Mouse (Mus musculus) cortical plate, adult 2 months (tissue): ENCODE results near the gene Gpc5. TPM values are rescaled to one million over a fixed set of nuclear protein-coding genes. Genes with fewer than 3 reads are reported as not detected.

ENCODE experiments used
- H3K27ac ChIP-seq: fragments of 200-500 bp; 2 replicates; pipeline ENCODE4 v1.5.1; 2012; ENCODE audit warnings: low read length, control low read depth, inconsistent platforms; ENCODE audit not compliant: insufficient read depth
- H3K4me1 ChIP-seq: fragments of 200-500 bp; 2 replicates; pipeline ENCODE4 v1.6.1; 2011; ENCODE audit warnings: low read length; ENCODE audit not compliant: control insufficient read depth, insufficient read depth
- H3K4me3 ChIP-seq: fragments of 200-500 bp; 2 replicates; pipeline ENCODE4 v1.5.1; 2011; ENCODE audit warnings: mild to moderate bottlenecking, low read length, control low read depth; ENCODE audit not compliant: insufficient read depth
- CTCF ChIP-seq: fragments of 200-500 bp; IDR thresholded peaks from 2 replicates; pipeline ENCODE4 v1.5.1; 2011; ENCODE audit warnings: mild to moderate bottlenecking, control low read depth, low read length; ENCODE audit not compliant: insufficient read depth; ENCODE audit errors: extremely low read depth
- POLR2A ChIP-seq: fragments of 200-500 bp; IDR thresholded peaks from 2 replicates; pipeline ENCODE4 v1.6.1; 2011; ENCODE audit warnings: mild to moderate bottlenecking, low read length, control low read depth; ENCODE audit not compliant: insufficient read depth; ENCODE audit errors: extremely low read depth
- polyA plus RNA-seq: library from polyadenylated mRNA; depleted of rRNA; stranded (reverse); fragments of >200 nt; gene quantifications from 2 replicates; pipeline ENCODE4 v1.2.3, GENCODE M21; 2012

The Gpc5 gene
- polyA plus RNA-seq, 1 experiment: 49.6 TPM

DNA sequence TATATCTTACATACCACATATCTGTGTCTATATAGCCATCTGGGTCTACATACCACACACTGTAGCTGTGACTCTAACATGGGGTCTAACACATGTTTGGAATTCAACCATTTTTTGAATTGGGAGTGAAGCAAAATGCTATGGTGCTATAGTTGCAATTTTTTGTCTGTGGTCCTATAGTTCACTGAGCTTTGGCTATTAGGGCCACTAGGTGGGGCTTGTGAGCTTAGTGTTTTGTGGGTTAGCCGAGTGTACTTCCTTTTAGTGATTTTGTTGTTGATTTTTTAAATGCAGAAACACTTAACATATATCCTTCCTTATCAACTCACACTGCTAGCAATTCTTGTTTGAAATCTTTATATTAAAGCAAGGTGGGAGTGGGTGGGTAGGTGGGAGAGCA, 727.0 kb downstream of the Gpc5 start:
- no peak overlapping the region for H3K27ac ChIP-seq
- TF ChIP-seq POLR2A: no peak
- TF ChIP-seq CTCF: peak; percentile 42; the same call in 1 of the 2 replicates
- no peaks in the 10 kb centered on the region for H3K4me1 ChIP-seq
- no peak overlapping the region for H3K4me3 ChIP-seq

DNA sequence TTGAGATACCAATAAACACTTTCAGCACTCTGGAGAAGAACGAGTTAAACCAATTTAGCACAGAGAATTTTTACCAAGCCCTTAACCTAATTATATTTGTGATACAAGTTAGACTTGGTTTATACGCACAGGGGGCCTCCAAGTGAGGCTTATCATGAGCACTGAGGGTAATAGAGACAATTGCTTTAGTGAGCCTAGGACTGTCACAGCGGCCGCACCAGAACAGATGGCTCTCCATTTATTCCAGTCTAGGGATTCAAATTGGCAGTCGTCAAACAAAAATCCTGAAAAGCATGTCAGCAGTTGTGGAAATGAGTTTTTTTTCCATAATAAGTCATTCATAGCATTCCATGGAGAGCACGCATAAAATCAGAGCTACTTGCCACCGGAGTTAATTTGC, 729.6 kb downstream of the Gpc5 start:
- no peak for TF ChIP-seq CTCF
- TF ChIP-seq POLR2A: no peak
- Histone ChIP-seq H3K27ac (no peak overlapping the region), H3K4me1 (no peaks in the 10 kb centered on the region), H3K4me3 (no peak overlapping the region)

DNA sequence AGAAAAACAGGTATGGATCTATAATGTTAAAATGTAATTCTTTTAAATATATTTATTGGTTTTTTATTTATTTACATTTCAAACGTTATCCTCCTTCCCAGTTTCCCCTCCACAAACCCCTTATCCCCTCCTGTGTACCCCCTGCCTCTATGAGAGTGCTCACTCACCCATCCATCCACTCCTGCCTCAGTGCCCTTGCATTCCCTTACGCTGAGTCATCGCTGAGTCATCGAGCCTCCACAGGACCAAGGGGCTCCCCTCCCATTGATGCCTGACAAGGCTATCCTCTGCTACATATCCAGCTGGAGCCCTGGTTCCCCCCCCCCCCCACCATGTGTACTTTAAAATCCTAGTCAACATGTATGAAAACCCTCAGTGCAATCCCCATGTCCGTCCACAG, 738.5 kb downstream of the Gpc5 start:
- no peak overlapping the region for H3K4me3 ChIP-seq

DNA sequence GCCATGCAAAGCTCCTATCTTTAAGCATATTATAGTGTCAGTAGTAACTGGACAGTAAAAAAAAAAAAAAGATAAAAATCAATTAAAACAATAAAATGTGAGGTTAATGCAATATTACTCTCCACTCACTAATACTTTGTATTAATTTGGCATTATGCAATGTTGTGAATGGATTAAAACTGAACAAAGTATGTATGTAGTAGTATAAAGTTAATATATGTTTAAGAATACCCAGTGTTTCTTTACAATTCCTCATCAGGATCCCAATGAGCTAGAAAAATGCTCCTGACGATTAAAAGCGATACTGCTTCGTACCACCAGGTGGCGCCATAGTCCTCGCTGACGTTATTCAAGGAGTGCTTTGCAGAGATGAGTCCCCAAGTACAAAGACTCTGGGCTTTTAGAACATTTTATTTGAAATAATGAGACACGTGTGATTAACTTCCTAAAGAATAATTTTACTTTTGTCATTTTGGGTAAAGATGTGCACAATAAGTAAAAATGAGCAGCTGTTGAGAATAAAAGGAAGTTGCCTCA, 739.3 kb downstream of the Gpc5 start:
- Histone ChIP-seq H3K4me3 (no peak overlapping the region), H3K4me1 (no peaks in the 10 kb centered on the region), H3K27ac (no peak overlapping the region)
- no peak for TF ChIP-seq POLR2A
- peak; percentile 93 for TF ChIP-seq CTCF

More for the DNA sequence above, 738.5 kb downstream of the Gpc5 start:
- no peak for TF ChIP-seq CTCF
- no peak for TF ChIP-seq POLR2A
- no peak overlapping the region for H3K27ac ChIP-seq
- no peaks in the 10 kb centered on the region for H3K4me1 ChIP-seq

DNA sequence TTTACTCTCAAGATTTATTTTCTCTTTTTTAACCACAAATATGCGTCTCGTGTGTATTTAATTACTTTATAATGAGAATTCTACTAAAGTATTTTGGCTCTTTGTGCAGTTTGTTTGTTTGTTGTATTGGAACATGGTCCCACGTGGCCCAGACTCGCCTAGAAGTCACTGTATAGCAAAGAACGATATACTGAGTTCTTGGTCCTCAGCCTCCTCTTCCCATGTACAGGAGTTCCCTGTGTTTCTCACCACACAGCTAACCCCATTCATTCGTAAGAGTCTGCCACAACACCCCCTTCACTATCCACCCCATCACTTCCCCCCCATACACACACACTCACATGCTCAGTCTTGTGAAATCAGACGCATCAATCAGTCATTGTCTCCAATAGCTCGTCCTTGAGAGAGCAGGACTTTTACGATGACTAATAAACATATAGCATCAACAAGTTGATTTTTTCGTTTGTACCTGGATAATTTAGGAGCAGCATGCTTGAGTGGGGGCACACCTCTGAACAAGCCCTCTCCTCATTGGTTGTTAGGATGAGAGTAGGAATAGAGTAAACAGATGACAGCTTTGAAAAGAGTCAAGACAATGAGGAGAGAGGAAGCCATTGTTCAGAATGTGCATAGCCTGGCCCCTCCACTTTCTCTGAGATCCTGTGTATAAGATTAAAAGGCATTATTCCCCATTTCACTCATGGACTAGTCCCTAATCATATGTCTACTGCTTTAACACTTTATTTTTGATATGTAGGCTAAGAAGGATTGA, 740.0 kb downstream of the Gpc5 start:
- TF ChIP-seq POLR2A: no peak
- TF ChIP-seq CTCF: no peak
- H3K27ac ChIP-seq: no peak overlapping the region

DNA sequence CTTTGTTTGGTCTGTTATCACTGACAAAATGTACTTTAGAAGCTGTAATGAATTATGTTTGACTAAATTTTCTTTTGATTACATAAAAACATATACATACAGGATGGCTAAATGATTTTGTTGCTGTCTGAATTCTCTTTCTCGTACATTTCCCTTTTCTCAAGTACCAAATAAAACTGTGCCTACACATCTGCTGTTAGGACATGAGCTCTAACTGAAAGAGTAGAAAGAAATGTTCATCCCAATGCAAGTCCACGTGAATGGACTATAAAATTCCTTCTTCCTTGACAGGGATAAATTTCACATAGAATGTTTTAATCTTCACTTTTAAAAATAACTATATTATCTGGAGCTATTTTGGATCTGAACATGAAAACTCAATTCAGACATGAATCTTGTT, 751.8 kb downstream of the Gpc5 start:
- H3K4me3 ChIP-seq: no peak overlapping the region
- TF ChIP-seq POLR2A (no peak), CTCF (no peak)
- no peak overlapping the region for H3K27ac ChIP-seq
- no peaks in the 10 kb centered on the region for H3K4me1 ChIP-seq

More for the DNA sequence above, 740.0 kb downstream of the Gpc5 start:
- H3K4me3 ChIP-seq: no peak overlapping the region
- no peaks in the 10 kb centered on the region for H3K4me1 ChIP-seq

DNA sequence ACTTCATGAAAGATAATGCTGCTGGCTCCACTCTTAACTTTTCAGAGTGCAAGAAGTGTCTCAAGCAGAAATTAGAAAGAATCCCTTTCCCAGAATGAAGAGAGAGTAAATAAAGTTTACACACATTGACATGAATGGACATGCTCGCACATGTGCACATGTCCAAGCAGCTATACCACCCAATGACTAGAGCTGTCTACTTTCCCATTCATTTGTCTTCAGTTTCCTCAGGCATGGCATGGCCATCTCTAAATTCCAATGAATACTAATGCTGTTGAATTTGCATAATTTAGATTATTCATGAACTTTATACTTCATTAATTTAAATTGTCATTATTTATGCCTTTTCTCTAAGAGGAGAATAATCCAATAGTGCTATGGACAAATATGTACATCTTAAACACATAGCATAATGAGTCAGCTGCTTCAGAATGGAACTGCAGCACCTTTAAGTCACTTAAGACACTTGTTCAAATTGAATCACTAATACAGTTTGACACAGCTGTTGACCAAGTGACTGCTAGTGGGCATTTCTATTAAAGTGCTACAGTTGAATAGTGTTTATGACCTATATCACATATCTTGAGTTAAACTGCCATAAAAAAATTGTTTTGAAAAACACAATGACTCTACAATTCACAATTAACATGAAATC, 752.9 kb downstream of the Gpc5 start:
- H3K4me1 ChIP-seq: no peaks in the 10 kb centered on the region
- no peak overlapping the region for H3K4me3 ChIP-seq
- no peak for TF ChIP-seq POLR2A
- TF ChIP-seq CTCF: no peak
- H3K27ac ChIP-seq: no peak overlapping the region

DNA sequence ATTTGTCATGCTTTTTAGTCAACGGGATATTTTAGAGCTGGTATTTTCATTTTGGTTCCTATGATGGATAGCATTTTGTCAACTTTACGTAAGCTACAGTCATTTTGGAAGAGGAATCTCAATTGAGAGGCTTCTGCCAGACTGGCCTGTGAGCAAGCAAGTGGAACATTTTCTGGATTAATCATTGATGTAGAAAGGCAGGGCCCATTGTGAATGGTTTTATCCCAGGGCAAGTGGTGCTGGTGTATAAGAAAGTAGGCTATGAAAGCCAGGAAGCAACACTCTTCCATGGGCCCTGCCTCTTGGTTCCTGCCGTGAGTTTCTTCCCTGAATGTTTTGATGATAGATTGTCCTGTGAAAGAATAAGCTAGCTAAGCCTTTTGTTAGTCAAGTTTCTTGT, 777.1 kb downstream of the Gpc5 start:
- no peaks in the 10 kb centered on the region for H3K4me1 ChIP-seq
- H3K4me3 ChIP-seq: no peak overlapping the region
- TF ChIP-seq POLR2A (no peak), CTCF (no peak)
- no peak overlapping the region for H3K27ac ChIP-seq

DNA sequence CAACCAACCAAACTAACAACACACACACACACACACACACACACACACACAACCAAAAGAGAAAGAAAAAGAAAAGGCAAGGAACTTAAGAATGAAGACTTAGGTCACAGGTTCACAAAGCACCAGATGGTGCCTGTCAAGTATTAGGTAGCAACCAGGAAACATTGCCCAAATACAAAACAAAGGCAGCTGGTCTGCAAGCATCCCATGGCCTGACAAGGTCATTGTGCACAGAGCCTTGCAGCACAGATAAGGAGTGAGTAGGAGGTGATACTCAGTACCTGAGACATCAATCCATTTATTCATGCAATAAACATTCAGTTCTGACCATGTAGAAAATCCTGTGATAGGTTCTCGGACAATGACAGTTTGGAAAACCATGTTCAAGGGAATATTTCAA, 884.0 kb downstream of the Gpc5 start:
- TF ChIP-seq POLR2A: no peak
- no peak for TF ChIP-seq CTCF
- H3K27ac ChIP-seq: no peak overlapping the region
- no peaks in the 10 kb centered on the region for H3K4me1 ChIP-seq
- H3K4me3 ChIP-seq: no peak overlapping the region

DNA sequence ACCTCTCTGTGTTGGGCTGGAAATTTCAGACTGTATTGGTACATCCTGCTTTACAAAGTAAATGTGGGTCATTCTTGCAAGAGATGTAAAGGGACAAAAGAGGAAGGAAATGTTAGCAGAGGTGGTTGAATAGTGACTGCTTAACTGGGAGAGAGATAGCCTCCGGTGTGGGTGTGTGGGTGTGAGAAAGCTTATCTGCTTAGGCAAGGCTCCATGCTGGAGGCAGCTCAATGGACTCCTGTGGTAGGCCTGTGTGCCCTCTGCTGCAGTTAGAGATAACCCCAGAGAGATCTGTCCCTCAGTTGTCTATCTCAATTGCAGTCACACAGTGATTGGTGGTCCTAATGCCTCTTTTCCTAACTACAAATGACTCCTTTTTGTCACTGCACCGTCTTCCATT, 887.2 kb downstream of the Gpc5 start:
- no peak overlapping the region for H3K27ac ChIP-seq
- no peak for TF ChIP-seq POLR2A
- no peak for TF ChIP-seq CTCF
- H3K4me3 ChIP-seq: no peak overlapping the region

More for the DNA sequence above, 887.2 kb downstream of the Gpc5 start:
- H3K4me1 ChIP-seq: no peaks in the 10 kb centered on the region
